Comparison of ENCODE assay signal across 8 mouse cellular contexts in the genomic region with DNA sequence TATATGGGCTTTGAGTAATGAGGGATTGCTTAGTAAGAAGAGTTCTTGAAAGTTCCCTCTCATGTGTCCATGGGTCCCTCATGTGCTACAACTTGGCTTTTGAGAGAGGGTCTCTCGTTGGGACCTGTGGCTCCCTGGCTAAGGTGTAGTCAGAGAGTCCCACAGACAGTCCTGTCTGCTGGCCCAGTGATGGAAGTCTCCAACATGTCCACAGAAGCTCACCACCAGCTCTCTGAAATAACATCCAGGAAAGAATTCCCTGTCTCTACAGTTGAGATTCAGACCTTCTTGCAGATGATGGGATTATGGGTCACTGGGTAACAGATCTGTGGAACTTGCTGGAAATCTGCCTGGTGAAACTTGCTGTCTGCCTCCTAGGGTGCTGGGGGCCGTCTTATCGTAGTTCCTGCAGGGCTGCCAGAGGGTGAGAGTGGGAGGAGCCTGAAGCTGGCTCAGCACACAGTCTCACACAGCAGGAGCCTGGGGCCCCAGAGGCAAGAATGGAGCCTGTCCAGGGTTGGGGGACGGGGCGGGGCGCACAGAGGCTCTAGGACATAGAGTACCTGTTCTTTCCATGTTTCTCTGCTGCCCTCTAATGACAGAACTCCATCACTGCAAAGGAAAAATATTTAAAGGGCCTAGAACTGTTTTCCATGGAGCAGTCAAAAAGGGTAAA. TPM values are rescaled to one million over a fixed set of nuclear protein-coding genes. Genes with fewer than 3 reads are reported as not detected.
DNase-seq lines count a peak whose midpoint lies in the region; TF ChIP-seq lines count a peak whose summit lies in the region.

No protein-coding gene starts in this region.

- peaks cover 7% of the 10 kb centered on the region for H3K27me3 ChIP-seq in megakaryocyte, embryonic 14.5 days (replicated peaks)

- H3K9me3 ChIP-seq in megakaryocyte, embryonic 14.5 days = no peaks in the 10 kb centered on the region

- peak; percentile 44 for TF ChIP-seq CTCF in cortical plate, adult 2 months (IDR thresholded peaks at IDR 0.05; ENCODE audit: extremely low read depth, insufficient read depth, low read length)

- H3K27ac ChIP-seq in cortical plate, adult 2 months (ENCODE audit: insufficient read depth, low read length) = no peak overlapping the region

- no peak for TF ChIP-seq POLR2A in cortical plate, adult 2 months (IDR thresholded peaks at IDR 0.05; ENCODE audit: extremely low read depth, insufficient read depth, low read length)

- no peak overlapping the region for H3K4me3 ChIP-seq in cortical plate, adult 2 months (ENCODE audit: insufficient read depth, low read length)
- H3K4me3 ChIP-seq in megakaryocyte, embryonic 14.5 days (replicated peaks) = peak overlapping the region; percentile 83

- DNase-seq in ZHBTc4 (ENCODE audit: low read depth, low spot score) = peak; percentile 97
- DNase-seq in gastrocnemius, adult 8-10 months (ENCODE audit: low spot score in 2 of 2) = peak; percentile 81 to 86
- peak; percentile 61 for DNase-seq in hindlimb bud, embryonic 11.5 days (ENCODE audit: extremely low spot score, low read depth, low spot score)
- DNase-seq in left cerebral cortex, adult 9 months (ENCODE audit: low spot score in 2 of 2) = peak; percentile 56 to 85
- peak; percentile 55 to 63 for DNase-seq in right cerebral cortex, adult 2 months (ENCODE audit: low spot score in 2 of 2)
- peak; percentile 91 for DNase-seq in urinary bladder, postnatal 14 days (ENCODE audit: low spot score)

- H3K4me1 ChIP-seq in cortical plate, adult 2 months (ENCODE audit: control insufficient read depth, insufficient read depth, low read length) = no peaks in the 10 kb centered on the region; the same call in 1 of the 2 replicates
- peaks cover 56% of the 10 kb centered on the region for H3K4me1 ChIP-seq in megakaryocyte, embryonic 14.5 days

- H3K36me3 ChIP-seq in megakaryocyte, embryonic 14.5 days (replicated peaks; ENCODE audit: low read length) = no peaks in the 10 kb centered on the region

RNA-seq across cellular contexts. Expression of a gene that starts 7.3 kb away (rescaled TPM):
- polyA plus RNA-seq in cortical plate, adult 2 months (2012; rRNA removed) = 6.8 and 7.2 TPM in 2 replicates
- total RNA-seq in gastrocnemius, adult 8-10 months (2022) = 1 to 10 TPM; 3.6 to 4.8 (median 4.3) TPM
- polyA plus RNA-seq in megakaryocyte, embryonic 14.5 days (2012; ENCODE audit: insufficient read depth, low replicate concordance) = 3.1 and 5.2 TPM in 2 replicates

RNA-seq across cellular contexts. Expression of a gene that starts 32.1 kb away (rescaled TPM):
- polyA plus RNA-seq in cortical plate, adult 2 months (2012; rRNA removed) = not detected in 2 replicates
- not detected for total RNA-seq in gastrocnemius, adult 8-10 months (2022)
- not detected in 2 replicates for polyA plus RNA-seq in megakaryocyte, embryonic 14.5 days (2012; ENCODE audit: insufficient read depth, low replicate concordance)

RNA-seq across cellular contexts. Expression of a gene that starts 34.9 kb away (rescaled TPM):
- polyA plus RNA-seq in cortical plate, adult 2 months (2012; rRNA removed) = 22.5 and 22.6 TPM in 2 replicates
- 1 to 10 TPM; 4.1 to 7.5 (median 5.0) TPM for total RNA-seq in gastrocnemius, adult 8-10 months (2022)
- polyA plus RNA-seq in megakaryocyte, embryonic 14.5 days (2012; ENCODE audit: insufficient read depth, low replicate concordance) = 6.3 and 26.3 TPM in 2 replicates

RNA-seq across cellular contexts. Expression of a gene that starts 57.2 kb away (rescaled TPM):
- polyA plus RNA-seq in cortical plate, adult 2 months (2012; rRNA removed) = 7.1 and 7.8 TPM in 2 replicates
- 10 to 100 TPM; 10.8 to 18.9 (median 12.1) TPM for total RNA-seq in gastrocnemius, adult 8-10 months (2022)
- 0.04 TPM in 1 of 2 replicates, not detected in the other for polyA plus RNA-seq in megakaryocyte, embryonic 14.5 days (2012; ENCODE audit: insufficient read depth, low replicate concordance)
